Mouse (Mus musculus) bone marrow, adult 2 months (tissue): Measurements from ENCODE around the gene Smim5.

Experiments used
- CTCF ChIP-seq: fragments of 200-500 bp; IDR thresholded peaks from 2 replicates; pipeline ENCODE4 v1.5.1; 2011; ENCODE audit warnings: low read length, control low read depth; ENCODE audit not compliant: control insufficient read depth, insufficient read depth
- POLR2A ChIP-seq: fragments of 200-500 bp; IDR thresholded peaks from 2 replicates; pipeline ENCODE4 v1.6.1; 2011; ENCODE audit warnings: low read depth, mild to moderate bottlenecking, control low read depth, low read length, borderline replicate concordance; ENCODE audit not compliant: control insufficient read depth

- TF ChIP-seq CTCF (no peak), POLR2A (no peak)
Measured at GRCm38 (mm10) chr11:115872437-115872836, 27.3 kb upstream of the Smim5 start.
